Mouse (Mus musculus) liver, adult 2 months (tissue): ENCODE measurements around the gene Melk. TPM values are rescaled to one million over a fixed set of nuclear protein-coding genes. Genes with fewer than 3 reads are reported as not detected.

Experiments
- DNase-seq: peaks from one replicate; pipeline ENCODE4 v3.0.0-alpha.2; 2011; ENCODE audit warnings: low read depth, low spot score; ENCODE audit errors: extremely low read depth
- H3K27ac ChIP-seq: fragments of 200-500 bp; replicated peaks from 2 replicates; pipeline ENCODE4 v1.5.1; 2012; ENCODE audit warnings: low read depth, mild to moderate bottlenecking, control low read depth, inconsistent platforms, low read length; ENCODE audit not compliant: insufficient read depth
- H3K27me3 ChIP-seq: fragments of 200-500 bp; 2 replicates; pipeline ENCODE4 v1.6.1; 2012; ENCODE audit warnings: mild to moderate bottlenecking, moderate library complexity, low read length, inconsistent platforms; ENCODE audit not compliant: control insufficient read depth, insufficient read depth
- H3K36me3 ChIP-seq: fragments of 200-500 bp; 2 replicates; pipeline ENCODE4 v1.6.1; 2012; ENCODE audit warnings: low read length, inconsistent platforms; ENCODE audit not compliant: control insufficient read depth, insufficient read depth
- H3K4me1 ChIP-seq: fragments of 200-500 bp; 2 replicates; pipeline ENCODE4 v1.6.1; 2011; ENCODE audit warnings: low read length; ENCODE audit not compliant: control insufficient read depth, insufficient read depth
- H3K4me3 ChIP-seq: fragments of 200-500 bp; 2 replicates; pipeline ENCODE4 v1.5.1; 2011; ENCODE audit warnings: low read depth, mild to moderate bottlenecking, control low read depth, low read length, moderate library complexity; ENCODE audit not compliant: insufficient read depth
- H3K79me2 ChIP-seq: fragments of 200-500 bp; 2 replicates; pipeline ENCODE4 v1.6.1; 2012; ENCODE audit warnings: inconsistent platforms, mild to moderate bottlenecking, low read length, moderate library complexity; ENCODE audit not compliant: control insufficient read depth, insufficient read depth
- H3K9ac ChIP-seq: fragments of 200-500 bp; 2 replicates; pipeline ENCODE4 v1.6.1; 2012; ENCODE audit warnings: low read depth, mild to moderate bottlenecking, control low read depth, inconsistent platforms, low read length
- CTCF ChIP-seq: fragments of 200-500 bp; IDR thresholded peaks from 2 replicates; pipeline ENCODE4 v1.5.1; 2011; ENCODE audit warnings: low read depth, low read length, control low read depth
- POLR2A ChIP-seq: fragments of 200-500 bp; IDR thresholded peaks from 2 replicates; pipeline ENCODE4 v1.6.1; 2011; ENCODE audit warnings: low read length, control low read depth; ENCODE audit not compliant: insufficient read depth; ENCODE audit errors: extremely low read depth
- WGBS: fragments of 180-500 bp; shearing (Covaris S2); methylation state at CpG from one replicate; pipeline ENCODE4 v1.1.7; 2018; 5-methylcytosine and 5-hydroxymethylcytosine counted together
- polyA plus RNA-seq: library from polyadenylated mRNA; depleted of rRNA; stranded (reverse); fragments of >200 nt; gene quantifications from 2 replicates; pipeline ENCODE4 v1.2.3, GENCODE M21; 2012
- total RNA-seq: library from RNA; depleted of rRNA; stranded (reverse); fragments of >200 nt; gene quantifications from 2 replicates; pipeline ENCODE4 v1.2.3, GENCODE M21; 2014

Gene Melk
- total and polyA plus RNA-seq, 2 experiments = 0.09 TPM; not detected in 1

GRCm38 (mm10) chr4:44316270-44316809 is 15.7 kb downstream of the Melk start:
- no peak overlapping the region for H3K4me3 ChIP-seq
- no peak for DNase-seq
- WGBS = 57% methylated on average over 12 of the region's 12 CpGs
- no peaks in the 10 kb centered on the region for H3K79me2 ChIP-seq
- no peak overlapping the region for H3K9ac ChIP-seq
- TF ChIP-seq CTCF = no peak
- TF ChIP-seq POLR2A = no peak
- no peaks in the 10 kb centered on the region for H3K4me1 ChIP-seq
- H3K27ac ChIP-seq = no peak overlapping the region
- H3K36me3 ChIP-seq = no peaks in the 10 kb centered on the region
- H3K27me3 ChIP-seq = no peaks in the 10 kb centered on the region

- TF ChIP-seq CTCF (no peak), POLR2A (no peak)
- no peak overlapping the region for H3K27ac ChIP-seq
- H3K27me3 ChIP-seq = no peaks in the 10 kb centered on the region
- no peak for DNase-seq
- H3K79me2 ChIP-seq = no peaks in the 10 kb centered on the region
- H3K36me3 ChIP-seq = no peaks in the 10 kb centered on the region
- WGBS = 97% methylated on average over 6 of the region's 6 CpGs
- no peak overlapping the region for H3K9ac ChIP-seq
- no peak overlapping the region for H3K4me3 ChIP-seq
- H3K4me1 ChIP-seq = no peaks in the 10 kb centered on the region
These were observed 19.8 kb downstream of the Melk start for GRCm38 (mm10) chr4:44320448-44320847.

- DNase-seq = no peak
- Histone ChIP-seq H3K27me3 (no peaks in the 10 kb centered on the region), H3K4me3 (no peak overlapping the region), H3K4me1 (no peaks in the 10 kb centered on the region), H3K9ac (no peak overlapping the region), H3K79me2 (no peaks in the 10 kb centered on the region), H3K27ac (no peak overlapping the region), H3K36me3 (no peaks in the 10 kb centered on the region)
- TF ChIP-seq CTCF (no peak), POLR2A (no peak)
- 94% methylated on average over 7 of the region's 7 CpGs for whole genome bisulfite sequencing
These were observed 21.4 kb downstream of the Melk start for GRCm38 (mm10) chr4:44322124-44322523.

GRCm38 (mm10) chr4:44325453-44325852 is 24.8 kb downstream of the Melk start:
- no peak for TF ChIP-seq CTCF
- TF ChIP-seq POLR2A = no peak
- Histone ChIP-seq H3K27me3 (no peaks in the 10 kb centered on the region), H3K36me3 (no peaks in the 10 kb centered on the region), H3K4me3 (no peak overlapping the region), H3K79me2 (no peaks in the 10 kb centered on the region), H3K4me1 (no peaks in the 10 kb centered on the region), H3K9ac (no peak overlapping the region), H3K27ac (no peak overlapping the region)
- DNase-seq = peak; percentile 6
- WGBS = 56% methylated on average over 4 of the region's 4 CpGs

DNA sequence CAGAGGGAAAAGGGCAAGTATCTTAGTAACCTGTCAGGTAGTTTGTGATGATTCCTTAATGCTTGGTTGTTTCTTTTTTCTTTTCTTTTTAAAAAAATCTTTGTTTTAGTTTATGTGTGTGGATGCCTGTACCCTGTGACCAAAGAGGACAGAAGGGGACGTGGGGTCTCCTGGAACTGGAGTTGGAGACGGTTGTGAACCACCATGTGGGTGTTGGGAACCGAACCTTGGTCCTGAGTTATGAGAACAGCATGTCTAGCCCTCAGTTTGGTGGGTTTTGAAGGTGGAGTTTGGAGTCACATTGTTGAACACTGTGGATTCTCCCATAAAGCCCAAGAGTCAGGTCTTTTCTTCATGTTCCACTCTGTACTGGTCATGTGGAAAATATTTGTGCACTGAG is 26.0 kb downstream of the Melk start:
- no peak overlapping the region for H3K4me3 ChIP-seq
- no peaks in the 10 kb centered on the region for H3K4me1 ChIP-seq
- no peaks in the 10 kb centered on the region for H3K27me3 ChIP-seq
- 99% methylated on average over 3 of the region's 3 CpGs for WGBS
- TF ChIP-seq POLR2A = no peak
- TF ChIP-seq CTCF = no peak
- DNase-seq = no peak
- H3K9ac ChIP-seq = no peak overlapping the region
- no peaks in the 10 kb centered on the region for H3K36me3 ChIP-seq
- H3K27ac ChIP-seq = no peak overlapping the region
- H3K79me2 ChIP-seq = no peaks in the 10 kb centered on the region

GRCm38 (mm10) chr4:44327976-44328375 is 27.3 kb downstream of the Melk start:
- H3K27me3 ChIP-seq = no peaks in the 10 kb centered on the region
- no peak for TF ChIP-seq POLR2A
- no peak for TF ChIP-seq CTCF
- H3K79me2 ChIP-seq = no peaks in the 10 kb centered on the region
- H3K4me1 ChIP-seq = no peaks in the 10 kb centered on the region
- no peak for DNase-seq
- 92% methylated on average over 1 of the region's 1 CpGs for WGBS
- no peaks in the 10 kb centered on the region for H3K36me3 ChIP-seq
- H3K9ac ChIP-seq = no peak overlapping the region
- no peak overlapping the region for H3K4me3 ChIP-seq
- H3K27ac ChIP-seq = no peak overlapping the region
